Mouse (Mus musculus) hindbrain, postnatal 0 days (tissue): ENCODE results near the gene Bphl. TPM values are rescaled to one million over a fixed set of nuclear protein-coding genes. Genes with fewer than 3 reads are reported as not detected.
"Not testable (repeated sequence)": the region's sequence is repeated elsewhere in the genome, so short reads cannot be mapped to it uniquely, and the experiment has no call there.

Source experiments
- ATAC-seq: fragments of 200-750 bp; cut with Nextera tagmentation; 2 replicates; pipeline ENCODE4 v1.8.0; 2017; ENCODE audit warnings: mild to moderate bottlenecking, moderate TSS enrichment, moderate library complexity
- DNase-seq: peaks from one replicate; pipeline ENCODE4 v3.0.0-alpha.2; 2015; ENCODE audit warnings: low spot score
- H3K27ac ChIP-seq: fragments of 300-500 bp; sonication (generic); 2 replicates; pipeline ENCODE4 v1.5.1; 2014; ENCODE audit warnings: mild to moderate bottlenecking
- H3K27me3 ChIP-seq: fragments of 300-500 bp; sonication (generic); 2 replicates; pipeline ENCODE4 v1.6.1; 2014; ENCODE audit warnings: low read length, mixed read lengths; ENCODE audit not compliant: insufficient read depth
- H3K36me3 ChIP-seq: fragments of 300-500 bp; sonication (generic); 2 replicates; pipeline ENCODE4 v1.6.1; 2014; ENCODE audit warnings: low read length, mixed read lengths; ENCODE audit not compliant: insufficient read depth
- H3K4me1 ChIP-seq: fragments of 300-500 bp; sonication (generic); 2 replicates; pipeline ENCODE4 v1.6.1; 2014; ENCODE audit warnings: antibody characterized with exemption, low read length, mixed read lengths; ENCODE audit not compliant: insufficient read depth
- H3K4me2 ChIP-seq: fragments of 300-500 bp; sonication (generic); 2 replicates; pipeline ENCODE4 v1.6.1; 2014; ENCODE audit warnings: low read depth, mild to moderate bottlenecking, low read length, moderate library complexity, mixed read lengths
- H3K4me3 ChIP-seq: fragments of 300-500 bp; sonication (generic); 2 replicates; pipeline ENCODE4 v1.5.1; 2014; ENCODE audit warnings: low read length
- H3K9ac ChIP-seq: fragments of 300-500 bp; sonication (generic); replicated peaks from 2 replicates; pipeline ENCODE4 v1.6.1; 2014; ENCODE audit warnings: mild to moderate bottlenecking, low read length, moderate library complexity, mixed read lengths
- H3K9me3 ChIP-seq: fragments of 300-500 bp; sonication (generic); 2 replicates; pipeline ENCODE4 v1.6.1; 2016; ENCODE audit warnings: low read length, mixed read lengths
- CTCF ChIP-seq: IDR thresholded peaks from 2 replicates; pipeline ENCODE4 v1.5.1; 2016; ENCODE audit warnings: antibody characterized with exemption, control low read depth, low read depth
- WGBS: fragments of 180-500 bp; shearing (Covaris S2); extraction: QIAGEN DNeasy Blood & Tissue Kit; methylation state at CpG from one replicate; pipeline ENCODE4 v1.1.7; 2014; 5-methylcytosine and 5-hydroxymethylcytosine counted together
- polyA plus RNA-seq: library from polyadenylated mRNA; unstranded; fragments of >200 nt; fragmentation: Nextera tagmentation; extraction: Ambion mirVana; gene quantifications from 2 replicates; pipeline ENCODE4 v1.2.1, GENCODE M21; 2015
- total RNA-seq: library from RNA; depleted of rRNA; stranded (reverse); fragments of >200 nt; gene quantifications from 2 replicates; pipeline ENCODE4 v1.2.3, GENCODE M21; 2014

Bphl gene
- total and polyA plus RNA-seq, 2 experiments from 2014 or later: 50.4 to 60.7 TPM

DNA sequence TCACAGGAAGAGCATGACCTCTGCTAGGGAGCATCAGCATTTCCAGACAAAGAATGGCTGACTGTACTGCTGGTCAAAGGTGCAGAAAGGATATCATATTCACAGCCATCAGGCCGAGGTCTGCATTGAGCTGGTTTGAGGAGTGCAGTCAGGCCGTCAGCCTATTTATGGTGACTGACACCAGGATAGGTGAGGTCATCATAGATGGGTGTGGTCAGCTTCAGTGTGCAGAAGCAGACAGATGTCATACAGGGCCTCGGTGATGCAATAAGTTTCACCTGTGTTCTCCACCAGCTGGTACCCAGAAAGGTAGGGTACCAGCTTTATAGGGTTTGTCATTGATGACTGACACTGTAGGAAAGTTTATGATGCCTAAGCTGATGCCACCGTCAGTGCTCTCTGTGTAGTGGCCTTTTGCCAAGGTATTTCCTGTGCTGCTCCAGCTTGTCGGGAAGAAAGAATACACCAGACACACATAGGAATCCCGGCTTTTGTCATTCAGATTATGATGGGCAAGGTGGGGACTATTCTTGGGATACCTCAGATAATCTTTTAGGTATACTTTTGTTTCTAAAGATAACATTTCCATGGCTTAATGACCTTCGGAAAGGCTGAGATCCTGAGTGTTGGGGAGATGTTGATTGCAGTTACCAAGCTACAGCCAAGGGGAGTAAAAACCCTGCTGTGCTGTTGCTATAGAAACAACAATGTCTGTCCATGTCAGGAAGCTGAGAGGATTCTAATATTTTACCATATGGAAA lies 49.8 kb downstream of the Bphl start:
- H3K9me3 ChIP-seq: no peaks in the 10 kb centered on the region
- no peaks in the 10 kb centered on the region for H3K36me3 ChIP-seq
- 25% methylated on average over 7 of the region's 7 CpGs for WGBS
- 0 out of 2 replicates have a peak overlapping the region, but pooled peaks have one; percentile 16 for H3K4me2 ChIP-seq
- H3K9ac ChIP-seq: no peak overlapping the region
- no peak overlapping the region for H3K4me3 ChIP-seq
- ATAC-seq (peak; percentile 54), DNase-seq (peak; percentile 81)
- H3K4me1 ChIP-seq: peaks cover 21% of the 10 kb centered on the region
- TF ChIP-seq CTCF: no peak
- no peaks in the 10 kb centered on the region for H3K27me3 ChIP-seq
- peak overlapping the region; percentile 89 for H3K27ac ChIP-seq

DNA sequence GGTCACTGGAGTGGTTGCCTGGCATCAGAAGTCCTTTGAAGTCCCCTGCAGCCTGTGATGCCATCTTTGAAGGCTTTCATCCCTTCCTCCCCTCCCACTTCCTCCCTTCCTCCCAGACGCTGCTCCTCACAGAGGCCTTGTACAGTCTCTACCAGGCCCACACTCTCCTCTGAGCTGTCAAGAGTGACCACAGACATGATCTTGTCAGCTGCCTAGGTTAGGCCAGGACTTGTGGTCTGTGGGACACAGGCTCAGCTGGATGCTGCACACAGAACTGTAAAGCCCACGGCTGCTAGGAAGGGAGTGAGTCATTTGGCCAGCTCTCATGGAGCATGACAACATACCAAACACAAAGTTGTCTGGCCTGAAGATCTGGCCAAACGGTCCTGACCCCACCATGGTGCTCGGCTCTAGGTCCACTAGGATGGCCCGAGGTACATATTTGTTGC lies 50.8 kb downstream of the Bphl start:
- peak overlapping the region; percentile 89 for H3K27ac ChIP-seq
- H3K4me2 ChIP-seq: 0 out of 2 replicates have a peak overlapping the region, but pooled peaks have one; percentile 16
- H3K4me3 ChIP-seq, H3K9me3 ChIP-seq, H3K9ac ChIP-seq, H3K27me3 ChIP-seq, H3K36me3 ChIP-seq, DNase-seq: not testable (repeated sequence)
- 31% methylated on average over 5 of the region's 5 CpGs for WGBS
- peak; percentile 37 for ATAC-seq
- H3K4me1 ChIP-seq: peaks cover 21% of the 10 kb centered on the region

DNA sequence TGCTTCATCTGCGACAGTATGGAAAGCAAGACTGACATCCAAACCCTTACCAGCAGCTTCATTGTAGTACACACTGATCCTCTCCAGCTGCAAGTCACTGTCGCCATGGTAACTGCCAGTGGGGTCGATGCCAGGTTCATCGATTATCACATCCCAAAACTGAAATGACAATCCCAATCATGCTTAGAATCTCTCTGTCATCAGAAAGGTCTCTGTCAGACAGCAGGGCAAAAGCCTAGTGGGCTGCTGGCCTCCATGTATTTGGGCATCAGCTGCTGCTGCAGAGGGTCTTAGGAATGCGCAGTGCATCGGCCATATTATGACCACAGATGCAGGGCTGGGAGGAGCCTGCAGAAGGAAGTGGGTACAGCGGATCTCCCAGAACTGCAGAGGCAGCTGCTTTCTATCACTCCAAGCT lies 51.5 kb downstream of the Bphl start:
- Histone ChIP-seq H3K4me1 (peaks cover 21% of the 10 kb centered on the region), H3K9ac (peak overlapping the region; percentile 30; the same call in 1 of the 2 replicates), H3K4me2 (peak overlapping the region; percentile 21), H3K27me3 (no peaks in the 10 kb centered on the region), H3K9me3 (no peaks in the 10 kb centered on the region), H3K4me3 (no peak overlapping the region), H3K36me3 (no peaks in the 10 kb centered on the region), H3K27ac (peak overlapping the region; percentile 89)
- peak; percentile 86 for ATAC-seq
- peak; percentile 58 for DNase-seq
- 27% methylated on average over 7 of the region's 7 CpGs for WGBS
- no peak for TF ChIP-seq CTCF

DNA sequence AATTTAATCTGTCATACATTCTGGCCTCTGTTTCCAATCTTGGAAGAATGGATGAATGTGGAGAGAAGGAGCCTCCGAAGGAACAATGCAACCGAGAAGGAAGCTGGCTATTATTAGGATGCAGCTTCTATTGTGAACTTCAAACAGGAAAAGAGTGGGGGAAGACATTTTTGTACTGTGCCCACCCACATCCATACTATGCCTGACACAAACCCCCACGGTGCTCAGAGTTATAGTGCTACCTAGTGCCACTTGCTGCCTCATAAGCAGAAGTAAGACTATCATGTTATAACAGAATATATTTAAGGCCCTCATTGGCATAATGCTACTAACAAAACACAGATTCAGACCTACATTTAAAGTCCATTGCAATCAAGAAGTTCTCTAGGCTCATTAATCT lies 52.0 kb downstream of the Bphl start:
- peak overlapping the region; percentile 89 for H3K27ac ChIP-seq
- DNase-seq (no peak), ATAC-seq (no peak)
- H3K4me1 ChIP-seq: peaks cover 21% of the 10 kb centered on the region
- TF ChIP-seq CTCF: no peak
- H3K9me3 ChIP-seq: no peaks in the 10 kb centered on the region
- H3K4me3 ChIP-seq: no peak overlapping the region
- no peaks in the 10 kb centered on the region for H3K36me3 ChIP-seq
- H3K27me3 ChIP-seq: no peaks in the 10 kb centered on the region
- WGBS: 28% methylated on average over 3 of the region's 3 CpGs
- H3K4me2 ChIP-seq: peak overlapping the region; percentile 21
- peak overlapping the region; percentile 30; the same call in 1 of the 2 replicates for H3K9ac ChIP-seq

DNA sequence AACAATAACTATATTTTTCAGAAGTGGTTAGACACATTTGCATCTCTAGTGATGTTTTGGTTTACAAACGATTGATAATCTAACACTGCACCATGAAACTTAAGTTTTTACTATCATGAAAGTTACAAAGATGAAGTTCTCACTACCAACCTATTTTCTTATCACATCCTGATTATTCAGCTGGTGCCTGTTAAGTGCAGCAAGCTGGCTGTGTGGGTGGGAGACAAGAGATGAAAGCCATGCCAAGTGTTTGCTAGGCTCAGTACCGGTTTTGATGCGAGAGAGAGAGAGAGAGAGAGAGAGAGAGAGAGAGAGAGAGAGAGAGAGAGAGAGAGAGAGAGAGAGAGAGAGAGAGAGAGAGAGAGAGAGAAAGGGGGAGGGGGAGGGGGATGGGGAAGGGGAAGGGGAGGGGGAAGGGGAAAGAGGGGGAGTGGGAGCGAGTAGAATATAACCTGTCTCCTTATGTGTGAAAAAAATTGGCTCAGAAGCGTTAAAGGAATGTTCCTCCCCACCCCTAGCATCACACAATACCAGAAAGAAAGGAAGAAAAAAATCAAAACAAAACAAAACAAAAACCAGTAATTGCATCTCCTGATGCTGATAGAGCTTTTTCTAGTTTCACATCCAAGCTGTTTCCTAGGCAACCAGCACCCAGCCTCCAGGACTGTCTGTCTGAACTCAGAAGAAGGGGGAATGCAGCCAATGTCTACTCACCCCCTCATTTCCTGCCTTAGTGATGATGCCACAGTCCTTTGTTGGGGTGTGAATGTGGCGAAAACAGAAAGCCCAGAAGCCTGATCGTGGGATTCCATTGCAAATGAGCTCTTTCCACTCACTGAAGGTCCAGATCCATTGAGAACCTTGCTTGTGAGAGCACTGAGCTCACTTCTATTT lies 58.4 kb downstream of the Bphl start:
- TF ChIP-seq CTCF: no peak
- peak; percentile 98 for ATAC-seq
- WGBS: 15% methylated on average over 6 of the region's 7 CpGs

DNA sequence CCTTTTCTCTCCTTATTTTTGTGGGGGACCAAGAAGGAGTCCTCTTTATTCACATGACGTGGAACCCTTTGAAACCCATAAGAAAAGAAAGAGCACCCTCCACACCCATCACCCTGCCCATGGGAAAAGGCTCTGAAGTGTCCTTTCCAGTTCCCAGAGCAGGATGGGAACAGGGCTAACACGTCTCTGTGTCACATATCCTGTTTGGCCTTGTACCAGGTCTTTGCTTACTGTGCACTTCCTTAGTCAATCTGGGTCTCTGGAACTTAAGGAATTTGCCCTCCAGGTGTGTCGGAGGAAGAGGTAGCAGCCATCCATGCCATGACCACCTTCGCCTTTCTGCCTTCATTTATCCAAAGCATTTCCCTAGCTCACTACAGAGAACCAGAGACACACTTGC lies 59.1 kb downstream of the Bphl start:
- H3K36me3 ChIP-seq: no peaks in the 10 kb centered on the region
- H3K9ac ChIP-seq: 0 out of 2 replicates have a peak overlapping the region, but pooled peaks have one; percentile 13
- H3K4me2 ChIP-seq: peak overlapping the region; percentile 27
- 52% methylated on average over 4 of the region's 4 CpGs for WGBS
- no peak overlapping the region for H3K4me3 ChIP-seq
- TF ChIP-seq CTCF: no peak
- DNase-seq: peak; percentile 53
- no peaks in the 10 kb centered on the region for H3K27me3 ChIP-seq
- peak; percentile 75 for ATAC-seq
- peaks cover 16% of the 10 kb centered on the region; the same call in 1 of the 2 replicates for H3K4me1 ChIP-seq
- no peaks in the 10 kb centered on the region for H3K9me3 ChIP-seq
- peak overlapping the region; percentile 83 for H3K27ac ChIP-seq

More for the DNA sequence above, 58.4 kb downstream of the Bphl start:
- H3K4me2 ChIP-seq: peak overlapping the region; percentile 27
- H3K4me3 ChIP-seq: no peak overlapping the region
- H3K36me3 ChIP-seq: no peaks in the 10 kb centered on the region
- DNase-seq: peak; percentile 90
- H3K27ac ChIP-seq: peak overlapping the region; percentile 83
- H3K9ac ChIP-seq: 0 out of 2 replicates have a peak overlapping the region, but pooled peaks have one; percentile 13
- H3K9me3 ChIP-seq: no peaks in the 10 kb centered on the region
- no peaks in the 10 kb centered on the region for H3K27me3 ChIP-seq
- H3K4me1 ChIP-seq: peaks cover 16% of the 10 kb centered on the region; the same call in 1 of the 2 replicates
